Mouse (Mus musculus) testis, adult 2 months (tissue): ENCODE results near the gene Cspg5. TPM values are rescaled to one million over a fixed set of nuclear protein-coding genes. Genes with fewer than 3 reads are reported as not detected.

ENCODE experiments used
- H3K27ac ChIP-seq: fragments of 200-500 bp; 2 replicates; pipeline ENCODE4 v1.5.1; 2012; ENCODE audit warnings: low read depth, low read length; ENCODE audit not compliant: control insufficient read depth, insufficient read depth
- H3K27me3 ChIP-seq: fragments of 200-500 bp; 2 replicates; pipeline ENCODE4 v1.6.1; 2012; ENCODE audit warnings: mild to moderate bottlenecking, low read length, moderate library complexity; ENCODE audit not compliant: control insufficient read depth, insufficient read depth
- H3K36me3 ChIP-seq: fragments of 200-500 bp; 2 replicates; pipeline ENCODE4 v1.6.1; 2012; ENCODE audit warnings: mild to moderate bottlenecking, low read length; ENCODE audit not compliant: control insufficient read depth, insufficient read depth
- H3K4me1 ChIP-seq: fragments of 200-500 bp; 2 replicates; pipeline ENCODE4 v1.6.1; 2012; ENCODE audit warnings: low read length; ENCODE audit not compliant: control insufficient read depth, insufficient read depth
- H3K4me3 ChIP-seq: fragments of 200-500 bp; 2 replicates; pipeline ENCODE4 v1.5.1; 2012; ENCODE audit warnings: low read depth, mild to moderate bottlenecking, low read length, moderate library complexity, mixed read lengths; ENCODE audit not compliant: control insufficient read depth
- CTCF ChIP-seq: fragments of 200-500 bp; IDR thresholded peaks from 2 replicates; pipeline ENCODE4 v1.5.1; 2012; ENCODE audit warnings: low read depth, mild to moderate bottlenecking, inconsistent platforms, low read length, moderate library complexity; ENCODE audit not compliant: control insufficient read depth, insufficient read depth, insufficient replicate concordance
- POLR2A ChIP-seq: fragments of 200-500 bp; IDR thresholded peaks from 2 replicates; pipeline ENCODE4 v1.6.1; 2012; ENCODE audit warnings: low read depth, mild to moderate bottlenecking, inconsistent platforms, low read length, moderate library complexity; ENCODE audit not compliant: control insufficient read depth
- polyA plus RNA-seq: library from polyadenylated mRNA; depleted of rRNA; stranded (reverse); fragments of >200 nt; gene quantifications from 2 replicates; pipeline ENCODE4 v1.2.3, GENCODE M21; 2012

Gene Cspg5
- polyA plus RNA-seq, 1 experiment: 2.0 TPM

DNA sequence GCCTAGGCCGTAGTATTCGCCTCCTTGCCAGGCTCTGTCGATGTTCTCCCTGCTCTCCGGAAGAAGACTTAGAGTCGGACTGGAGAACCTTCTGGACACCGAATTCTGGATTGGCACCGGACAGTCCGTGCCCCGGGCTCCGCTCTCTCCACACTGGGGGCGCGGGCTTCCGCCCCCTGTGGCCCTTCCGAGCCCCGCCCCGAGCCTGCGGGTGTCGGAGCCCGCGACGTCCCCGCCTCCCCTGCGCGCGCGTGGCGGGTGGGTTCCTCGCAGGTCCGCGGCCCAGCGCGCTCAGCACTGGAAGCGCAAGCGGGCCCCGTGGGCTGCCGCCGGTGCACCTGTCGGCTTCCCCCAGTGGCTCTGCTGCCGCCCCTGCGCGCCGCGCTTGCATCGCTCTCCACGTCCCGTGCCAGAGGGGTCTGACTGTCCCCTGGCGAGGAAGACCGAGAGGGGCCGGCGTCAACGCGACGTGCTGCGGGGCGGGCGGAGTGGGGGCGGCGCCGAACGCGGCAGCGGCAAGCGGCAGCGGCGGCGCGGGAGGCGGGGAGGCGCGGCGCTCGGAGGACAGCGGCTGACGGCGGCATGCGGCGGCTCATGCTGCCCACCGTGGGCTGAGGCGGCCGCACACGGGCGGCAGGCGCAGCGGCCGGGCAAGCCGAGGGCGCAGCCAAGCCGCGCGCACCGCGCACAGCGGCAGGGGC, 1.5 kb downstream of the Cspg5 start:
- Histone ChIP-seq H3K4me3 (peak overlapping the region; percentile 73), H3K27me3 (no peaks in the 10 kb centered on the region), H3K36me3 (no peaks in the 10 kb centered on the region), H3K4me1 (peaks cover 22% of the 10 kb centered on the region), H3K27ac (no peak overlapping the region)
- TF ChIP-seq CTCF (no peak), POLR2A (no peak)

DNA sequence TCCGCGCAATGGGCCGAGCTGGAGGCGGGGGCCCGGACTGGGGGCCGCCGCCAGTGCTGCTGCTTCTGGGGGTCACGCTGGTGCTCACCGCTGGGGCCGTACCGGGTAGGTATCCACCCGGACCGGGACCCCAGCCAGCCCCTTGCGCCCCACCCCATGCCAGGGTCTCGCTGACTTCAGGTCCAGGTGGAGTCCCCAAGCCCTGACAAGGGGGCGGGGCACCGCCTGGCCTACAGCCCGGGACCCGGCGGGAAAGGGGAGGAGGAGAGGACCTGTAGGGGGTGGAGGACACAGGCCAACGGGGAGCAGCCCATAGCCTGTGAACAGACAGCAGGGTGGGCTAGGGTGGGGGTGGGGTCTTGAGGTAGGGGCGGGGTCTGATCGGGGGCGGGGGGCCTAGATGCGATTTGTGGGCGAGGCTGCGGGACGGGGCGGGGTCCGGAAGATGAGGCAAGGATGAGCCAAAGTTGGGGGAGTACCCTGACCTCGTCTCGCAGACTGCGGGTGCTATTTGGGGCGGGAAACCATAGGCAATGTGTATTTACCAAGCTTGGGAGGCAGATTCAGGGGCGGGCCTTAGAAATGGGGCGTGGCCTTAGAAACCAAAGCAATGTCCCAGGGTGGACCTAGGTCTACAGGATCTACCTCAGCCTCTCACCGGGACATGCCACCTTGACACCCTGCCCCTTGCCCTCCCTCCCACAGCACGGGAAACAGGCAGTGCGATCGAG, 2.2 kb downstream of the Cspg5 start:
- Histone ChIP-seq H3K27me3 (no peaks in the 10 kb centered on the region), H3K4me3 (peak overlapping the region; percentile 73), H3K27ac (no peak overlapping the region), H3K36me3 (no peaks in the 10 kb centered on the region), H3K4me1 (peaks cover 22% of the 10 kb centered on the region)
- no peak for TF ChIP-seq CTCF

DNA sequence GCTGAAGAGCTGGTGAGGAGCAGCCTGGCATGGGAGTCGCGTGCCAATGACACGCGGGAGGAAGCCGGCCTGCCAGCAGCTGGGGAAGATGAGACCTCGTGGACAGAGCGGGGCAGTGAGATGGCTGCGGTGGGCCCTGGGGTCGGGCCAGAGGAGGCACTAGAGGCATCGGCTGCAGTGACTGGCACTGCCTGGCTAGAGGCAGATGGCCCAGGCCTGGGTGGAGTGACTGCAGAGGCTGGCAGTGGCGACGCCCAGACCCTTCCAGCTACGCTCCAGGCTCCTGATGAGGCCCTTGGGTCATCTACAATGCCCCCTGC, 2.7 kb downstream of the Cspg5 start:
- Histone ChIP-seq H3K4me3 (peak overlapping the region; percentile 31), H3K27ac (no peak overlapping the region), H3K4me1 (peaks cover 22% of the 10 kb centered on the region), H3K36me3 (no peaks in the 10 kb centered on the region), H3K27me3 (no peaks in the 10 kb centered on the region)
- TF ChIP-seq POLR2A (no peak), CTCF (no peak)

DNA sequence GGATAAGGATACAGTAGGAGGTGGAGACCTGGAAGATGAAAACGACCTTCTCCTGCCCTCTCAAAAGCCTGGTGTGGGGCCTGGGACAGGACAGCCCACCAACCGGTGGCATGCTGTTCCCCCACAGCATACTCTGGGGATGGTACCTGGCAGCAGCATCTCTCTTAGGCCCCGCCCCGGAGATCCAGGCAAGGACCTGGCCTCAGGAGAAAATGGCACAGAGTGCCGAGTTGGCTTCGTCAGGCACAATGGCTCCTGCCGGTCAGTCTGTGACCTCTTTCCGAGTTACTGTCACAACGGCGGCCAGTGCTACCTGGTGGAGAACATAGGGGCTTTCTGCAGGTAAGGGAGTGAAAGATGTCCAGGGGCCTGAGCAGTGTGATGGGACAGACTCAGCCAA, 3.5 kb downstream of the Cspg5 start:
- Histone ChIP-seq H3K4me1 (peaks cover 22% of the 10 kb centered on the region), H3K27me3 (no peaks in the 10 kb centered on the region), H3K27ac (no peak overlapping the region), H3K4me3 (no peak overlapping the region), H3K36me3 (no peaks in the 10 kb centered on the region)
- TF ChIP-seq CTCF (no peak), POLR2A (no peak)

DNA sequence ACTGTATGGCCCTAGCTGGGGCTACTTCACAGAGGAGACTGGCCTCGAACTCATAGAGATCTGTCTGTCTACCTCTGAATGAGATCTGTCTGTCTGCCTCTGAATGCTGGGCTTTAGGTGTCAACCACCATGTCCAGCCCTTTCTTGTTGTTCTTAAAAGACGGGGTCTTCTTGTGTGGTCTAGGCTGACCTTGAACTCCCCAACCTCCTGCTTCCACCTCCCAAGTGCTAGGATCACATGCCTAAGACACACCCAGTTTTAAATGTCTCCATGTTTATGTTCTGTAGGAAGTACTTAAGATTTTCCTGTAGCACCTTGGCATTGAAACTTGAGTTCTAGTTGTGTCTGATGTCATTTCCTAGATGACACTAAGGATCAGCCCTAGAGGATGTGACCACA, 5.3 kb downstream of the Cspg5 start:
- Histone ChIP-seq H3K4me3 (no peak overlapping the region), H3K27ac (no peak overlapping the region), H3K4me1 (peaks cover 22% of the 10 kb centered on the region), H3K27me3 (no peaks in the 10 kb centered on the region), H3K36me3 (no peaks in the 10 kb centered on the region)
- TF ChIP-seq CTCF: no peak
- TF ChIP-seq POLR2A: no peak

DNA sequence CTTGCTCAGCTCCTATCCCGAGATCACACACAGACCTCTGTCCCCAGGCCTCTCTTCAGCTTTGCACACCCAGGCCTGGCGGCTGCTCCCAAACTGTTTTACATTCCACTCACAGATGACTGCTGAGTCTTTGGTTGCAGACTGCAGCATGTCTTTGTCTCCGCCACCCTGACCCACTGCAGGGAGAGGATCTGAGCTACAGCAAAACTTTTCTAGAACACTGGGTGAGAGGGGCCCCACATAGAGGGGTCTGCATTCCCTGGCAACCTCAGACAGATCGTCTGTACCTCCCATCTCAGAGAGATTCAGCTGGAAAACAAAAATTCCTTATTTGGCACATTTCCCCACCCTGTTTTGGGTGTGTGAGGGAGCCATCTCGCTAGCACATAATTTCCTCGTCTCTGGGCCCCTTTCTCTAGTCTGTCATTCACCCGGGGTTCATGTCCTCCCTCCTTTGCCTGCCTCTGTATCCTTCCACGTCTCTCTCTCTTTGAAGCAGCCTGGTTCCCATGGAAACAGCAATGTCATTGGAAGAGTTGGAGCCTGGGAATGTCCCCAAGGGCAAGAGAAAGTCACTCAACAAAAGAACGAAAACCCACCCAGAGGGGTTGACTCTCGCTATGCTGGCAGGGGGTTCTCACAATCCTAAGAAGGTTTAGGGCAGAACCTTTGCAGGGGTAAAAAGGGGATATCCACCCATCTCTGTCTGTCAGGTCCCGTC, 6.4 kb downstream of the Cspg5 start:
- TF ChIP-seq CTCF (no peak), POLR2A (no peak)
- Histone ChIP-seq H3K27me3 (no peaks in the 10 kb centered on the region), H3K36me3 (no peaks in the 10 kb centered on the region), H3K4me3 (no peak overlapping the region), H3K27ac (no peak overlapping the region), H3K4me1 (peaks cover 15% of the 10 kb centered on the region)

DNA sequence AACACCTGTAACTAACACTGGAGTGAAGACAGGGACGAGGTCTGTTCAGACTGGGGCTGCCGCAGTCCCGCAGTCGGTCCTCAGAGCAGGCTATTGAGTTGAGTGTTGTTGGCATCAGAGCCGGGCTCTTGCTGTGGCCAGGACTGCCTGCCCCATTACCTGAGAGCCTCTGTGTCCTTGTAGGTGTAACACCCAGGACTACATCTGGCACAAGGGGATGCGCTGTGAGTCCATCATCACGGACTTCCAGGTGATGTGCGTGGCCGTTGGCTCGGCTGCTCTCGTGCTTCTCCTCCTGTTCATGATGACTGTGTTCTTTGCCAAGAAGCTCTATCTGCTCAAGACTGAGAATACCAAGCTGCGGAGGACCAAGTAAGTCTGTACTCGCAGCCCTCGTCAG, 7.2 kb downstream of the Cspg5 start:
- H3K27ac ChIP-seq: no peak overlapping the region

More for the DNA sequence above, 7.2 kb downstream of the Cspg5 start:
- peaks cover 10% of the 10 kb centered on the region for H3K4me1 ChIP-seq
- H3K27me3 ChIP-seq: no peaks in the 10 kb centered on the region
- no peaks in the 10 kb centered on the region for H3K36me3 ChIP-seq
- no peak overlapping the region for H3K4me3 ChIP-seq
- no peak for TF ChIP-seq POLR2A
